Mouse (Mus musculus) ovary, adult 18-20 months (tissue): ENCODE measurements around the gene Eya3.
"Not testable (repeated sequence)": the region's sequence is repeated elsewhere in the genome, so short reads cannot be mapped to it uniquely, and the experiment has no call there.

ENCODE experiments used
- DNase-seq: peaks from one replicate; pipeline ENCODE4 v3.0.0; 2022; ENCODE audit warnings: low spot score, mixed read lengths

The Eya3 gene

DNA sequence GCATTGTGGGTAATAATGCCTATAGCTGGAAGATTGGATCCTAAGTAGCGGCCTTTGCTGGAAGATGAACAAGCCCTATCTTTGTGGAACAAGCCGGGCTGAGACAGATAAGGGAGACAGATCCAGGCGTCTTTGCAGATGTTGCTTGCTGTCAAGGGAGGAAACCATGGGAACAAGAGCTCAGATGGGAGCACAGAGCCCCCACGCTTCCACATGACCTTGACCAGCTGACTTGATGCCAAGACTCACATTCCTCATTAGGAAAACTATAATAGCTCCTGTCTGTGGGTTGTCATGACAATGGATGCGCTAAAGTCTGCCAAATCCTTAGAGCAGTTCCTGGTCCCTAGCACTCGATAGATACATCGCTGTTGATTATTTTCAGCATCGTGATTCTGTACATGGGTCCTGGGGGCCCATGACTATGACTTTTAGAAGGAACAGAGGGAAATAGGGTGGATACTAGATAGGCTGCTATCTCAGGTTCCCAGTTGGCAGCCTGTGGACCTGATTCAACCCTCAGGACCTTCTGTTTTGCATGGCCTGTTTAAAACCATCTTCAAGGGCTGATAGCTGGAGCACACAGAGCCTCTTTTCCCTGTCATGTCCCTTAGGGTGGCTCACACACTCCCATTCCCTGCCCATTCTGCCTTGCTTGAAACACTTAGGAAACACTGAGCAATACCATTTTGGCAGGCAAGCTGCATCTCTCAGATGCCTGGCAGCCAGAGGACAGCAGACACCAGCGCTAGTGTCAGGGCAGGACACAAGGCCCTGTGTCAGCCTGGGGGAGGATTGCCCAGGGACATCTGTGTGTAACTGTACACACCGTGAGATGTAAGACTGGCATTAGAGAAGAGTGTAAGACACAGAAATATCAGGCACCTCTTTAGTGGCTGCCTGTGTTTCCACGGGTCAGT is 105.5 kb downstream of the Eya3 start:
- peak; percentile 79 for DNase-seq

DNA sequence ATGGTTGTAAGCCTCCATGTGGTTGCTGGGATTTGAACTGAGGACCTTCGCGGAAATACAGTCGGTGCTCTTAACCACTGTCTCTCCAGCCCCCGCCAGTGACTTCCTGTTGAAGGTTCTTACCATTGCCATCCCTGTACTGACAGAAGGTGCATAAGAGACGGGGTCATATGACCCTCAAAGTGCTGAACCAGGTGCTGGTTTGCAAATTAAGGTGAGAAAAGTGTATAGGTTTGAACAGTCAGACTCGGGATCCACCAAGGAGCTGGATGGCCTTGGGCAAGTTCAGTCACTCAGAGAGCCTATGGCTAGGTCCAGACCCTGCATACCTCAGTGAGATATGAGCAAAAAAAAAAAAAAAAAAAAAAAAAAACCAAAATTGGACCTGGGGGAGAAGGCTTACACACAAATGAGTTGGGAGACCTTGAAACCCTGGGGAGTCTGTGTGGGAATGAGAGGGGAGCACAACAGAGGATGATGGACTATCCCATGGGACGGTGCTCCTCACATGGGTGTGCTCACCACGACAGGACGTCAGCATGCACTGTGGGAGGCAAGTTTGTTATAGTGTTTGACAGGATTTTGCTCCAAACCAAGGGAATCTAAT is 108.2 kb downstream of the Eya3 start:
- DNase-seq: no peak

DNA sequence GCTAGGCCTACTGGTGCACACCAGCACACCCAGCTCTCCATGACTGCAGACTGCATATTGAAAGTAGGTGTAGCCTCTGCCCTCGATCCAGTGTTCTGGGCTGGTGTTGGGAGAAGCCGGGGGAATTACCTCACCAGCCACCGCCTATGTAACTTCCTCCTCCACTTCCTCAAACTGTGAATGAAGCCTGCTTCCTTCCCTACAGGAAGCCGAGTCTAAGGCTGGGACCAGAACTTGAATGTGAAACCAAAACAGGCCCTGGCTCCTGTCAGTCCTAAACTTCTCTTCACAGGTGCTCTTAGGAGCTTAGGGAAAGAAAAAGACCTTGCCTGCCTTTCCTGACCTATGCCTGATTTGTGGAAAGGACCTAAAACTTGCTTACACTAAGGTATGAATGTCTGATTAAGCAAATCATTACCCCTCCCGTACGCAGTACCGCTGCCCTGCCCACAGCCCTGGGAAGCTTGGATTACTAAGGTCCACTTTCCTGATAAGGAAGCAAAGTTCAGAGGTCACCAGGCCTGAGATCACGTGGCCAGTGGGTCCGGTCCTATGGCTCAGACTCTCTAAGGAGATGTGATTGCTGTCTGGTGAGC is 109.0 kb downstream of the Eya3 start:
- no peak for DNase-seq

DNA sequence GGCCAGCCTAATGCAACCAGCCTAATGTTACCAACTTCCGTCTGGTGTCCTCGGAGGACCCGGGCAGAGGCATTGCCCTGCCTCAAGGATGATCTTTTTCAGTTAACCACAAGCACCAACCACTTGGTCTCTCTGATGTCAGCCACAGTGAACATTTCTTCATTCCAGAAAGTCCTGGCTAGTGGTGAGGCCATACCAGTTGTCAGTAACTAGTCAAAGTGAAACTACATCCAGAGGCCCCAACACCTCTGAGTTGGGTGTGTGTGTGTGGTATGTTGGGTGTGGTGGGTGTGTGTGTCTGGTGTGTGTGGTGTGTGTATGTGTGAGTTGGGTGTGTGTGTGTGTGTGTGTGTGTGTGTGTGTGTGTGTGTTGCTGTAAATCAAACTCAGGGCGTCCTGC is 110.0 kb downstream of the Eya3 start:
- no peak for DNase-seq

DNA sequence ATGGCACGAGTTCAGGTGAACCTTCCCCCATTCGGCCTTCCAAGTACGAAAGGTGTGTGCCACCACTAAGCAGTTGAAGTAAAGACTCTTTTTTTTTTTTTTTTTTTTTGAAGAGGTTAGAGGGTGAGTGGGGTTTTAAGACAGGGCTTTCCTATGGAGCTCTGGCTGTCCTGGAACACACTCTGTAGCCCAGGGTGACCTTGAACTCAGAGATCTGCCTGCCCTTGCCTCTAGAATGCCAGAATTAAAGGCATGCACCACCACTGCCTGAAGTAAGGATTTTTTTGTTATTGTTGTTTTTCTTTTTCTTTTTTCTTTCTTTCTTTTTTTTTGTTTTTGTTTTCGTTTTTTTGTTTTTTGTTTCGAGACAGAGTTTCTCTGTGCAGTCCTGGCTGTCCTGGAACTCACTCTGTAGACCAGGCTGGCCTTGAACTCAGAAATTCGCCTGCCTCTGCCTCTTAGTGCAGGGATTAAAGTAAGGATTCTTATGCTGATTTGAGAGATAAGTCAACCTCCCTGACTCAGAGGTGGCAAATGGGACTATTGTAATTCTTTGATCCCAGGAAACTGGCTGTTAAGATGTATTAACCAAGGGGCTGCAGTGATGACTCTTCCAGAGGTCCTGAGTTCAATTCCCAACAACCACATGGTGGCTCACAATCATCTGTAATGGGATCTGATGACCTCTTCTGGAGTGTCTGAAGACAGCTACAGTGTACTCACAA is 110.6 kb downstream of the Eya3 start:
- DNase-seq: no peak

DNA sequence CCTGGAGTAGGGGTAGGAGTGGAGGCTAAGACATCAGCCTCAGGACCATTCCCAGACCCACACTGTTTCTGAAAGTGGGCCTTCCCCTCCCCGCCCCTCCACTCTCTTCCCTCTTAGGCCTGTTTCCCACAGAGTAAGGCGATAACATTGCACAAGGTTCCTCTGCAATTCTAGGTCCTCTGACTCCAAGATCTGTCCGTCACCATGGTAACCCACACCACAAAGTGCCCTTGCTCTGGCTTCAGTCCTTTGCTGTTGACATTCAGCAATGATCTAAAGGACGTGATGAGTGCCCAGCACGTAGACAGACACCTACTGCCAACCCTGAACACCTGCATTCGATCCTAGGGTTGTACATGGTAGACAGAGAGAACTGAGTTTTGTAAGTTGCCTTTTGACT is 114.2 kb downstream of the Eya3 start:
- DNase-seq: peak; percentile 70

DNA sequence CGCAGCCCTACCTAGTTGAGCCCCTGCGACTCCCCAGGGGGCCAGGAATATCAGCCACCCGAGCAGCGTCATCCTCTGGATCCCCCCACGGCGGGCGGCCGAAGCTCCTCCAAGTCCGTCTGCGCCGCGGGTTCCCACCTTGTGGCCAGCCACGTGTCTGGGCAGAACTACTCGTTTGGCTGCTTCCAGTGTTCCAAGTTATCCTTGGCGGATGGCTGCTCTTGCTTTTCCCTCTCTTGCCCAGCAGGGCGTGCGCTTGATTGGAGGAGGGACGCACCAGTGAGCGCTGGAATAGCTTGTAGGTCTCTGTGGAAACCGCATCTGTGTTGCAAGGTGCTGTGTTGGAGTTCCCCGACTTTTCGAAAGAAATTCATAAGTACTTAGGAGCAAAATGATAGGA is 118.2 kb downstream of the Eya3 start, which contains the start of gene Smpdl3b:
Gene Smpdl3b (minus strand): TSS at position 279 of the 400 bp plus-strand sequence.
- DNase-seq: peak; percentile 83

DNA sequence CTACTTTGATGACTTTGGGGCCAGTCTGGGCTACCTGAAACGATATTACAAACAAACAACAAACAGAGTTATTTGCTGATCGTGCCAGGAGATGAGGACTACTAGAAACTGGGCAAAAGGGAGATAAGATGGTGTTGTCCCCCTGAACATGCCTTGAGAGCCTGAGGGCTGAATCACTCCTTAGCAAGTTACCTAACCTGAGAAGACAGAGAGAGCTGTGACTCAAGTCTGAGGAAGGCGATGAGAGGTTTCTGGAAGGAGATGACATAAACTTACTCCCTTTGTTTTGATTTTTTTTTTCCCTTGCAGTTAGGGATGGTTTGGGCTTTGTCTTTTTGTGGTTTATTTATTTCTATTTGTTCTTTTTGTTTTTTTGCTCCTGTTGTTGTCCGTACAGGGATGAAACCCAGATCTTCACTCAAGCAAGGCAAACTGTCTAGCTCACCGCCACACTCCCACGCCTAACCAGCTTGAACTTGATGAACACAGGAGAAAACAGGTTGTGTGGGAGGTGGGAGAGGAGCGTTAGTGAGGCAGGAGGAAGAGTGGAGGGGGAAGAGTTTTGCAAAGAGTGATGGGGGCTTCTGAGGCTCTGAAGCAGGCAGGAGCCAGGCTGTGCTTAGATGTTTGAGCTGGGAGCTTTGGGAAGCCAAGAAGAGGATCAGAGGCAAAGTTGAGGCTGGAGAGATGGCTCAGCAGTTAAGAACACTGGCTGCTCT is 119.0 kb downstream of the Eya3 start:
- DNase-seq: no peak

DNA sequence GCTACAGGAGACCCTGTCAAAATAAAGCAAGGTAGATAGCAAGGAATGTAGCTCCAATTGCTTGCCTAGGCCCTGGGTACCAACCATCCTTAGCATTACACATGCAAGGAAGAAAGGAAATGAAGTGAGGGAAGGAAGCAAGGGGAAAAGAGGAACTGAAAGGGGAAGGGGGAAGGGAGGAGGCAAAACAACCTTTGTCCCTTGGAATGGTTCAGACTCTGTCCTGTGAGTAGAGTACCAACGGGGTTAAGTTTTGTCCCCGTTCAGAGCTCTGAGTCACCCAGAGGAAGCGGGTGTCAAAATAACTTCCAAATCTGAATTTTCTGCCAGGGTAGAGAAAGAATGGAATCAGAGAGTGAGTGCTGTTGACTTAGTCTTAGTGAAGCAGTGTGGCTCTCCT is 121.5 kb downstream of the Eya3 start:
- DNase-seq: no peak

DNA sequence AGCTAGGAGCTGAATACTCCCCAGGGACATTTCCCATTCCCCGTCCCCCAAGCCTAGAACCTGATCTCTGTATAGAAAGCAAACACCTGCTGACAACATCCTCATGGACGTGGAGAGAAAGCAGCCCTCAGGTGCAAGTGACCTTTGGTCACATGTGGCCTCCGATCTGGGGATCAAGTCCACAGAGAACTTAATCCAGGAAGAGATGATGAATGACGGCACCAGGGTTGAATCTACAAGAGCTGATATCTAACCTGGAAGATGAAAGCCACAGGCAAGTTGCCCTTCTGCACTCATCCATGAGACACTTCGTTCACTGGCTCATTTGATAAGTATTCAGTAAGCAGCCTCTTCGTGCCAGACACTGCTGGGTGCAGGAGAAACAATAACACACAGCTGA is 123.8 kb downstream of the Eya3 start:
- no peak for DNase-seq

DNA sequence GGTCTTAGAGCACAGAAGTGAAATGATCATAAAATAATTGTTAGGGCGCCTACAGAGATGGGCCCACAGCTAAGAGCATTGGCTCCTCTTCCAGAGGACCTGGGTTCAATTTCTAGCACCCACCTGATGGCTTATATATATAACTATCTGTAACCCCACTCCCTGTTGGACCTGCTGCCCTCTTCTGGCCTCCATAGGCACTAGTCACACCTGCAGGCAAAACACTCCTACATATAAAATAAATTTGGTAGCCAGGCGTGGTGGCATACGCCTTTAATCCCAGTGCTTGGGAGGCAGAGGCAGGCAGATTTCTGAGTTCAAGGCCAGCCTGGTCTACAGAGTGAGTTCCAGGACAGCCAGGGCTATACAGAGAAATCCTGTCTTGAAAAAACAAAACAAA is 124.3 kb downstream of the Eya3 start:
- DNase-seq: not testable (repeated sequence)

GRCm38 (mm10) chr4:132767914-132768876 is 129.4 kb downstream of the Eya3 start, which contains the start of gene Rpa2:
Gene Rpa2, plus strand, starts transcription at chr4:132768332.
- DNase-seq: peak; percentile 96

DNA sequence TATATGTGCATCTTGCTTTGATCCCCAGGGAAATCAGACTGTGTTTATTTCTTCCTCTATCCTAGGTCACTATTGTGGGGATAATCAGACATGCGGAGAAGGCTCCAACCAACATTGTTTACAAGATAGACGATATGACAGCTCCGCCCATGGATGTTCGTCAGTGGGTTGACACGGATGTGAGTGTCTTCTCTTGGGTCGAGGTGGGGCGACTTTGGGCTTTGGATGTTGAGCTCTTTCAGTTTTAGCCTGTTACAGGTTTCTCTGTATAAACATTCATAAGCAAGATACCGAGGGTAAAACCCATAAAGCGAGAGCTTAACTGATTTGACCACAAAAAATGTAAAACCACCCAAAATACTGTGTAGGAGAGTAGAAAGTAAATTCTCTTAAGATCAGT is 133.0 kb downstream of the Eya3 start:
- DNase-seq: no peak
